Mouse (Mus musculus) heart, embryonic 13.5 days (tissue): Measurements from ENCODE around the gene Adgra3. TPM values are rescaled to one million over a fixed set of nuclear protein-coding genes. Genes with fewer than 3 reads are reported as not detected.
A peak's percentile ranks its signal among the peaks of the same experiment; 100 is the strongest.

Source experiments
- ATAC-seq: fragments of 200-750 bp; cut with Nextera tagmentation; 2 replicates; pipeline ENCODE4 v1.8.0; 2017; ENCODE audit warnings: moderate TSS enrichment; ENCODE audit not compliant: insufficient number of reproducible peaks, low FRiP score, low TSS enrichment; ENCODE audit errors: extremely low read depth
- H3K27ac ChIP-seq: fragments of 300-500 bp; sonication (generic); replicated peaks from 2 replicates; pipeline ENCODE4 v1.5.1; 2015; ENCODE audit warnings: moderate library complexity, mild to moderate bottlenecking, inconsistent platforms
- H3K27me3 ChIP-seq: fragments of 300-500 bp; sonication (generic); replicated peaks from 2 replicates; pipeline ENCODE4 v1.6.1; 2015; ENCODE audit warnings: mild to moderate bottlenecking, inconsistent platforms
- H3K36me3 ChIP-seq: fragments of 300-500 bp; sonication (generic); 2 replicates; pipeline ENCODE4 v1.6.1; 2015; ENCODE audit warnings: mild to moderate bottlenecking, inconsistent platforms
- H3K4me1 ChIP-seq: fragments of 300-500 bp; sonication (generic); 2 replicates; pipeline ENCODE4 v1.6.1; 2015; ENCODE audit warnings: inconsistent platforms
- H3K4me2 ChIP-seq: fragments of 300-500 bp; sonication (generic); 2 replicates; pipeline ENCODE4 v1.6.1; 2015; ENCODE audit warnings: inconsistent platforms, mild to moderate bottlenecking, moderate library complexity
- H3K4me3 ChIP-seq: fragments of 300-500 bp; sonication (generic); 2 replicates; pipeline ENCODE4 v1.5.1; 2015; ENCODE audit warnings: moderate library complexity, mild to moderate bottlenecking, inconsistent platforms
- H3K9ac ChIP-seq: fragments of 300-500 bp; sonication (generic); 2 replicates; pipeline ENCODE4 v1.6.1; 2015; ENCODE audit warnings: inconsistent platforms, mild to moderate bottlenecking, moderate library complexity
- H3K9me3 ChIP-seq: fragments of 300-500 bp; sonication (generic); 2 replicates; pipeline ENCODE4 v1.6.1; 2016; ENCODE audit warnings: inconsistent platforms
- WGBS: fragments of 180-500 bp; shearing (Covaris S2); methylation state at CpG from one replicate; pipeline ENCODE4 v1.1.7; 2015; ENCODE audit warnings: mixed read lengths; 5-methylcytosine and 5-hydroxymethylcytosine counted together
- polyA plus RNA-seq: library from polyadenylated mRNA; unstranded; fragments of >200 nt; fragmentation: Nextera tagmentation; extraction: Ambion mirVana; gene quantifications from 2 replicates; pipeline ENCODE4 v1.2.1, GENCODE M21; 2015

The Adgra3 gene
- polyA plus RNA-seq, 1 experiment from 2014 or later = 14.8 TPM

DNA sequence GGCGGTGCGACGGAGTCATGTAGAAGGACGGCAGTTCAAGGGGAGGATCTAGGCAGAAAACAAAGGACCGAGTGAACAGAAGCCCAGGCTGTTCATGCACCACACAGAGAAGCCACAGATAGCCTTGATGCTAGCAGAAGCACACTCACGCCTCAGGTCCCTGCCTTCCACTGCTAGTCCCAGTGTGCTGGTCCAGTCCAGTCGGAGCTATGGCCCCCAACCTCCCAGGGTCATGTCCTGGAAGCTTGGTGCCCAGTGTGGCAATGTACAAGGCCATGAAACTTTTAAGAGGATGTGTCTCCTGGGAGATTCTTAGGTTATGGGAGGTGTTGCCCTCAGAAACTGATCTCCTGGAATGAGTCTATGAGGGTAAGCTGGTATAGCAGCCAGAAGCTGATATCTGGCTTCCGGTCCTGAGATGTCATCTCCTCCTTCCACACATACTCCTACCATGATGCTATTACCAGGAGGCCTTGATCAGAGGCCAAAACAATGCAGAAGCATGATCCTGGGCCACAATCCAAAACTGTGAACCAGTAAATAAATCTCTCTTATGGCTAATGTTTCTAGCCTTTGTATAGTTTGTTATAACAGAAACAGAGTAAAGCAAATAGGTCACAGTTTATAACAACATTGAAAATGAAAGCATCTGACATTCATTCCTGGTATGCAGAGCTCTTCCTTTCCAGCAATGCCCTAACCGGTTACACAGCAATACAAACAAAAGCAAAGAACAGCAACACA lies 51.7 kb downstream of the Adgra3 start:
- Histone ChIP-seq H3K4me2 (no peak overlapping the region), H3K9me3 (no peaks in the 10 kb centered on the region), H3K4me3 (no peak overlapping the region), H3K4me1 (peaks cover 6% of the 10 kb centered on the region), H3K9ac (no peak overlapping the region), H3K36me3 (peaks cover 32% of the 10 kb centered on the region), H3K27me3 (no peaks in the 10 kb centered on the region), H3K27ac (no peak overlapping the region)
- WGBS = 82% methylated on average over 9 of the region's 9 CpGs
- no peak for ATAC-seq

DNA sequence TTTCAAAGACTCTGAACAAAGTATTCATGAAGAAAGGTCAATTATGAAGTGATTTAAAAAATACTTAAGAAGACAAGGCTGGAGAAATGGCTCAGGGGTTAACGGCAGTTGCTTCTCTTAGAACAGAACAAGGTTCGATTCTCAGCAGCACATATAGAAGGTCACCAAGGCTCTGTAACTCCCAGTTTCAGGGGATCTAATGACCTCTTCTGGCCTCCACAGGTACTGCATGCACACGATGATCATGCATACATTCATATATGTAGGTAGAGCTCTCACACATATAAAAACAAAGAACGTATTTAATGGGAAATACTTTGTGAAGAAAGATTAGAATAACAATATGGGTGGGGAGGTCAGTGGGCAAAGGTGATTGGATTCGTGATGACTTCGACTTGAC lies 56.5 kb downstream of the Adgra3 start:
- Histone ChIP-seq H3K9me3 (no peaks in the 10 kb centered on the region), H3K27ac (no peak overlapping the region), H3K27me3 (no peaks in the 10 kb centered on the region), H3K4me2 (no peak overlapping the region), H3K36me3 (peaks cover 41% of the 10 kb centered on the region), H3K9ac (no peak overlapping the region), H3K4me3 (no peak overlapping the region), H3K4me1 (peaks cover 29% of the 10 kb centered on the region)
- ATAC-seq = no peak
- 86% methylated on average over 6 of the region's 6 CpGs for WGBS

GRCm38 (mm10) chr5:49999764-50000163 lies 59.0 kb downstream of the Adgra3 start:
- Histone ChIP-seq H3K9ac (no peak overlapping the region; the same call in 1 of the 2 replicates), H3K9me3 (no peaks in the 10 kb centered on the region), H3K4me1 (peaks cover 47% of the 10 kb centered on the region), H3K4me2 (no peak overlapping the region), H3K36me3 (peaks cover 27% of the 10 kb centered on the region), H3K4me3 (no peak overlapping the region), H3K27ac (no peak overlapping the region), H3K27me3 (no peaks in the 10 kb centered on the region)
- ATAC-seq = no peak
- WGBS = 65% methylated on average over 9 of the region's 9 CpGs

GRCm38 (mm10) chr5:49997019-49997418 lies 61.8 kb downstream of the Adgra3 start:
- Histone ChIP-seq H3K4me2 (no peak overlapping the region), H3K36me3 (peaks cover 15% of the 10 kb centered on the region), H3K9me3 (no peaks in the 10 kb centered on the region), H3K4me1 (peaks cover 47% of the 10 kb centered on the region), H3K9ac (no peak overlapping the region), H3K4me3 (no peak overlapping the region), H3K27me3 (no peaks in the 10 kb centered on the region), H3K27ac (peak overlapping the region; percentile 82)
- 79% methylated on average over 6 of the region's 6 CpGs for WGBS
- ATAC-seq = no peak

- Histone ChIP-seq H3K4me1 (peaks cover 48% of the 10 kb centered on the region), H3K27ac (peak overlapping the region; percentile 82), H3K9me3 (no peaks in the 10 kb centered on the region), H3K27me3 (no peaks in the 10 kb centered on the region), H3K9ac (0 out of 2 replicates have a peak overlapping the region, but pooled peaks have one; percentile 24), H3K4me2 (peak overlapping the region; percentile 35), H3K4me3 (no peak overlapping the region), H3K36me3 (peaks cover 12% of the 10 kb centered on the region)
- ATAC-seq = no peak
- WGBS = 39% methylated on average over 11 of the region's 11 CpGs
These were observed 62.3 kb downstream of the Adgra3 start for GRCm38 (mm10) chr5:49996457-49996856.

GRCm38 (mm10) chr5:49990737-49991323 lies 68.0 kb downstream of the Adgra3 start:
- peak; percentile 14; the same call in 1 of the 2 replicates for ATAC-seq
- WGBS = 74% methylated on average over 8 of the region's 8 CpGs
- H3K4me2 ChIP-seq = no peak overlapping the region
- no peaks in the 10 kb centered on the region for H3K9me3 ChIP-seq
- H3K4me1 ChIP-seq = peaks cover 21% of the 10 kb centered on the region
- no peak overlapping the region for H3K9ac ChIP-seq
- peaks cover 27% of the 10 kb centered on the region for H3K36me3 ChIP-seq
- H3K27ac ChIP-seq = 0 out of 2 replicates have a peak overlapping the region, but pooled peaks have one; percentile 12
- H3K4me3 ChIP-seq = no peak overlapping the region
- H3K27me3 ChIP-seq = no peaks in the 10 kb centered on the region

DNA sequence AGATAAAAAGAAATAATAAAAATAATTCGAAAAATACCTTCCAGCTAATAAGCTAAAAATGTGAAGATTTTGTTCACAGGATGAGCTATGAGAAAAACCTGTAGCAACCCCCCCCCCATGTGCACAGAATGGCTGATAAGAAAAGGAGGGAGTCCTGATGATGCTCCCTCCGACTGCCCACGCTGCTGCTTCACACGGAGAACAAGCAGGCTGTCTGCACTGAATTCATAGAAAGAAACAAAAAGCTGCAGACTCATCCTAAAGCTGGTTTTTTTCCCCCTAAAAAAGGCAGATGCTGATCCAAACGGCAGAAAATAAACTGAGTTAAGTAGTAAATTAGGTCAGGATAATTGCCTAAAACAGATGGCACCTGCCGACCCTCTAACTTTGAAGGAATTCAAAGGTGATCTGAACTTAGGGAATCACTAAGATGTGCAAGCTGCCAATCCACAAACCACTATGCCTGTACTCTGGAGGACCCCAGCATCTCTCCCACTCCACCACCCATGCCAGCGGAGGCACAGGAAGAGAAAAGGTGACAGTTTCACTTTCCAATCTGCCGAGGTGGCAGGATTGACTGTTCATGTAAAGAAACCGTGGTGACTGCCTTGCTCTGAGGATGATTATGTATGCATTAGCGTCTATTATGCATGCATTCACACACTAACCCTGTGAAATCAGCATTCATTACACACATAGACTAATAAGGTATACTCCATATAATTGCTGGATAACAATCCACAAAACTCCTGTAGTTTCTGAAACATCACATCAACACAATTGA lies 70.6 kb downstream of the Adgra3 start:
- Histone ChIP-seq H3K36me3 (peaks cover 43% of the 10 kb centered on the region), H3K9ac (no peak overlapping the region), H3K27me3 (no peaks in the 10 kb centered on the region), H3K4me2 (no peak overlapping the region), H3K4me3 (no peak overlapping the region), H3K4me1 (peaks cover 19% of the 10 kb centered on the region), H3K27ac (no peak overlapping the region), H3K9me3 (no peaks in the 10 kb centered on the region)
- 76% methylated on average over 10 of the region's 10 CpGs for WGBS
- ATAC-seq = no peak

DNA sequence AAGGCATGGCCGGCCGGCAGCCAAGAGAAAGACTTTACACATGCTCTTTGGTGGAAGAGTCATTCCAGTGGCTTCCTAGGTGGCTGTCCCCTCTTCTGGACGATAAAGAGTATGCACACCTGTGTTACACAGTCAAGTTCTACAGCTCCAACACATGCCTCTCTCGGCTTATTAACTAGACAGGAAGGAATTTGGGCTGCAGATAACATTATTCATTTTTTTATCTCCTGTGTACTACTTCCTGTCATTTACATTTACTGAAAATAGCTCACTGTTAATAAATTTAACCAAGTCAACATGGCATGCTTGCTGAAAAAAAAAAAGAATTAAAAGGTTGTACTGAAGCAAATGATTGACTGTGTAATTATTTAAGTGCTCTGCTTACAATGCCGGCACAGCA lies 78.1 kb downstream of the Adgra3 start:
- peaks cover 42% of the 10 kb centered on the region for H3K36me3 ChIP-seq
- H3K9me3 ChIP-seq = no peaks in the 10 kb centered on the region
- no peak for ATAC-seq
- H3K27ac ChIP-seq = peak overlapping the region; percentile 17; the same call in 1 of the 2 replicates
- no peak overlapping the region for H3K4me2 ChIP-seq
- peaks cover 29% of the 10 kb centered on the region for H3K4me1 ChIP-seq
- H3K9ac ChIP-seq = no peak overlapping the region
- H3K27me3 ChIP-seq = no peaks in the 10 kb centered on the region
- H3K4me3 ChIP-seq = no peak overlapping the region
- 56% methylated on average over 5 of the region's 5 CpGs for WGBS

GRCm38 (mm10) chr5:49979246-49979645 lies 79.6 kb downstream of the Adgra3 start:
- H3K4me2 ChIP-seq = no peak overlapping the region
- WGBS = 87% methylated on average over 14 of the region's 14 CpGs
- no peak overlapping the region for H3K9ac ChIP-seq
- no peak overlapping the region for H3K27ac ChIP-seq
- no peaks in the 10 kb centered on the region for H3K27me3 ChIP-seq
- peaks cover 29% of the 10 kb centered on the region for H3K4me1 ChIP-seq
- ATAC-seq = no peak
- no peak overlapping the region for H3K4me3 ChIP-seq
- no peaks in the 10 kb centered on the region for H3K9me3 ChIP-seq
- peaks cover 47% of the 10 kb centered on the region for H3K36me3 ChIP-seq

- Histone ChIP-seq H3K4me1 (peaks cover 7% of the 10 kb centered on the region), H3K4me2 (no peak overlapping the region), H3K27ac (no peak overlapping the region), H3K9me3 (no peaks in the 10 kb centered on the region), H3K4me3 (no peak overlapping the region), H3K27me3 (no peaks in the 10 kb centered on the region), H3K36me3 (peaks cover 65% of the 10 kb centered on the region), H3K9ac (no peak overlapping the region)
- 35% methylated on average over 2 of the region's 2 CpGs for WGBS
- ATAC-seq = no peak
These were observed 82.8 kb downstream of the Adgra3 start for GRCm38 (mm10) chr5:49975971-49976370.

DNA sequence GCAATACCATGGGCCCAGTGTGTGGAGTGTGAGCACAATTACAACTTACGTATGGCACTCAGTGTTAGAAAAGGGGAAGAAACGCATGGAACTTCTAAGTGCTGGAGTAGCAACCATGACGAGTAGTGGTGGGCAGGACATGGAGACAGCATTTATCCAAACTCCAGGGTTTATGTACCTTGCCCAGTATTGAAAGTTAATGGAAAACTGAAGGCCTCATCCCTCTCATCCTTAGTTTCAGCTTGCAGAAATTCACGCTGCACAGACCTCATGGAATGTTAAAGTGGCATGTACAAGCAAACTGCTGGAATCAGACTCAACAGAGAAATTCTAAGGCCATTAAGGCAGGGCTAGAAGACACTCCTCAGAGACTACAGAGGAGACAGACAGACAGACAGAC lies 84.6 kb downstream of the Adgra3 start:
- no peak for ATAC-seq
- Histone ChIP-seq H3K27ac (no peak overlapping the region), H3K9ac (no peak overlapping the region), H3K36me3 (peaks cover 76% of the 10 kb centered on the region), H3K27me3 (no peaks in the 10 kb centered on the region), H3K4me2 (no peak overlapping the region), H3K4me1 (no peaks in the 10 kb centered on the region), H3K4me3 (no peak overlapping the region), H3K9me3 (no peaks in the 10 kb centered on the region)
- 94% methylated on average over 4 of the region's 4 CpGs for whole genome bisulfite sequencing
